Mouse (Mus musculus) ovary, postnatal 14 days (tissue): ENCODE data around the gene Olfr1097.

Experiments
- DNase-seq: peaks from one replicate; pipeline ENCODE4 v3.0.0; 2022; ENCODE audit warnings: low spot score

The Olfr1097 gene

DNA sequence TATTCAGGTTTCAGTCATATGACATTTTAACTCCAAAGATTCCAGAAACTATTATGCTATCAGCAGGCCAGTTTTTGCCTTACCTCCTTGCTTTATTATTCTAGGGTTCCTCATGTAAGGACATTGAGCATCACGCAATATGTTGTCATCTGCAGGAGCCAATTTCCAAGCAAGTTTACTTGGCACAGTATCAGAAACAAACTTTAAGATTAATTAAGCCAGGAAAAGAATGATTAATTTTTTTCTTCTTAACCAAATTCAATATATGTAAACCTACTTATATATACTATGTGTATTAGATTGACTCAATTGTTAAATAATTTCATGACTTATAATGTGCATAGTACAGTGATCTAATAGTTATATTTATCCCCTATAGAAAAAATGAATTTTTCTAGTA lies at the start of gene Olfr1097:
Olfr1097 (minus strand) TSS at position 101 of the 400 bp plus-strand sequence.
- no peak for DNase-seq

DNA sequence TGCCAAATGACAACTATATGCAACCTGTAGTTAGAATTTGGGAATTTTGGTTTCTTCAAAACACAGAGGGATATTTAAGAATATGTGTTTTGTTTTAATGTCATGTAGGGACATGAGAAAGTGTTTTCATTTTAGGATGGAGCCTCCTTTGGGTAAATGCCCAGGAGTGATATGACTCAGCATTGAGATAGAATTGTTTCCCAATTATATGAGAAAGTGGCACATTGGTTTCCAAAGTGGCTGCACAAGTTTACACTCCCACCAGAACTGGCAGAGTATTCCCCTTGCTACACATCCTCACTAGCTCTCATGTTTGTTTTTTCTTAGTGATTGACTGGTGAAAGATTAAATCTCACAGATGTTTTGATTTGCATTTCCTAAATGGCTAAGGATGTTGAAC lies 34.5 kb upstream of the Olfr1097 start:
- DNase-seq = no peak

DNA sequence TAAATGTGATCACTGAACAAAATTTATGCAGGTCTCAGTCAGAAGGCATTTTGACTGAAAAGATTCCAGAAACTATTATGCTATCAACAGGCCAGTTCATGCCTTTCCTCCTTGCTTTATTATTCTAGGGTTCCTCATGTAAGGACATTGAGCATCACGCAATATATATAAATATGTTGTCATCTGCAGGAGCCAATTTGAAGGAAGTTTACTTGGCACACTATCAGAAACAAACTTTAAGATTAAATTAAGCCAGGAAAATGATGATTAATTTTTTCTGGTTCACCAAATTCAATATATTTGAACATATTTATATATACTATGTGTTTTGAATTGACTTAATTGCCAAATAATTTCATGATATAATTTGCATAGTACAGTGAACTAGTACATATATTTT lies 32.4 kb upstream of the Olfr1097 start, which contains the start of gene Olfr1098:
Olfr1098 (minus strand) TSS at position 101 of the 400 bp plus-strand sequence.
- no peak for DNase-seq

DNA sequence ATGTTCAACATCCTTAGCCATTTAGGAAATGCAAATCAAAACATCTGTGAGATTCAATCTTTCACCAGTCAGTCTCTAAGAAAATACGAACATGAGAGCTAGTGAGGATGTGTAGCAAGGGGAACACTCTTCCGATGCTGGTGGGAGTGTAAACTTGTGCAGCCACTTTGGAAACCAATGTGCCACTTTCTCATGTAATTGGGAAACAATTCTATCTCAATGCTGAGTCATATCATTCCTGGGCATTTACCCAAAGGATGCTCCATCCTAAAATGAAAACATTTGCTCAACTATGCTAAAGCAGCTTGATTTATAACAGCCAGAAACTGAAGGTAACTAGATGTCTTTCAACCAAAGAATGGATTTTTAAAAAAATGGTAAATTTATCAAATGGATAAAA lies 13.6 kb upstream of the Olfr1097 start:
- no peak for DNase-seq

DNA sequence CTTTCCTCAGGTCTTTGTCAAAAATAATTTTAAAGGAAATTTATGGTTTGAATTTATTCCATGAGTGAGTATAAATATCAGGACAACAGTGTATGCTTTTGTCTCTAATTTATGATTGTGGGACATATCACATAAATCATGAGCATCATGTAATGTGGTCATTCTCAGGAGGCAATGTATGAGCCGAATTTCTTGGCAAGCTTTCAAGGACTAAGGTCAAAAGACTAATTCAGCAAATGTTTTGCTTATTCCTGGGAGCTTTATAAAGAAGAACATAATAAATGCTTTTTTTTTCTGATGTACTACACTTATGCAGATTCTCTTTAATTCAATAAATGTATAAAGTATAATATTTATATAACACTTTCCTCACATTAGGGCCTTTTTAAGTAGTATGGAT lies 17.3 kb downstream of the Olfr1097 start, which contains the start of gene Gm13723:
Gm13723 (minus strand) TSS at position 101 of the 400 bp plus-strand sequence.
- DNase-seq = no peak

DNA sequence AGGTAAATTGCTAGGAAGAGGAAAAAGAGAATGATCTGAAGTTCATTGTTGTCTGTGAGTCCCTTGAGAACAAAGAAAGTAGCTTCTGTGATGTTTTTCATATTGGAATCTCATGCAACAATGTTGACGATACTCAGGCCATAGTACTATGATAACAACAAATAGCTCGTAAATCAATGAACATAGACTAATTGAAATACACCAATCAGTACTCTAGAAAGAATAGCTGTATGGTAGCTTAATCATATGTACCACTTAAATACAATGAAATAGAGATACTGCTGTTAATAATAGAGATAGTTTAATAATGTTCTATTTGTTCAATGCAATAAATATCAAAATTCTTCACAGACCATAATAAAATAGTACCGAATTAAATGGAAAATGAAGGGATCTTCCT lies 40.4 kb downstream of the Olfr1097 start, which contains the start of gene Olfr1095:
Olfr1095 (minus strand) TSS at position 101 of the 400 bp plus-strand sequence.
- DNase-seq = no peak
